Mouse (Mus musculus) inflammation-experienced regulatory T-cells (primary cell): Measurements from ENCODE around the gene Dhx58. TPM values are rescaled to one million over a fixed set of nuclear protein-coding genes. Genes with fewer than 3 reads are reported as not detected.

ENCODE experiments used
- polyA plus RNA-seq, 2 experiments: library from polyadenylated mRNA; unstranded; fragments of 100-300 nt; shearing (Covaris generic); gene quantifications; one replicate each; pipeline ENCODE4 v1.2.1; 2017

Gene Dhx58
- 10 to 100 TPM; 13.0 to 26.1 TPM for polyA plus RNA-seq

DNA sequence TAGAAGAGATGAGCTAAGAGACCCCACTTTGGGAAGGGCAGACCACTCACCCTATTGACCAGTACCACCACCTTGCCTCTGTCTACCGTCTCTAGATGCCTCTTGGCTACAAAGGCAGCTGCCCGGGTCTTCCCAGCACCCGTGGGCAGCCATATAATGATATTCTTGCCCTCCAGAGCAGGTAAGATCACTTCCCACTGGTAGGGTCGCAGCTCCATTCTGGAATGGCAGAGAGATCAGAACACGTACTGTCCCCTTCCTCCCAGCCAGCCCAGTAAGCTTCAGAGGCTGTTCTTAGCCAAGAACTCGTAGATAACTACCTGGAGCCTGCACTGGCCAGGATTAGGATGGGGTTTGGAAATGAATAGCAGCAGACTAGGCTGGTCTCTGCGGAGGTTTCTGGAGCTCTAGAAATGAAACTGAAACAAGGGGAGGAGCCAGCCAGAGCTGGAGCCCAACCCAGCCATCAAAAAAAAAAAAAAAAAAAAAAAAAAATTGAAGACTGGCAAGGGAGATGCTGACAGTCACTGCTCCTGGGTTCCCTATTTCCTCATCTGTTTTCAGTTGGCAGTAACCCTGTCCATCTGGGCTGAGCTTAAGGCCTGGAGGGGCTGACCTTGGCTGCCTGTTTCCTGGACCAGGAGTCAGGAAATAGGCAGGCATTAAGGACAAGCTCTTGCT is at the start of gene Dhx58:
Gene Dhx58, minus strand, starts transcription at position 421 of the 681 bp plus-strand sequence.

DNA sequence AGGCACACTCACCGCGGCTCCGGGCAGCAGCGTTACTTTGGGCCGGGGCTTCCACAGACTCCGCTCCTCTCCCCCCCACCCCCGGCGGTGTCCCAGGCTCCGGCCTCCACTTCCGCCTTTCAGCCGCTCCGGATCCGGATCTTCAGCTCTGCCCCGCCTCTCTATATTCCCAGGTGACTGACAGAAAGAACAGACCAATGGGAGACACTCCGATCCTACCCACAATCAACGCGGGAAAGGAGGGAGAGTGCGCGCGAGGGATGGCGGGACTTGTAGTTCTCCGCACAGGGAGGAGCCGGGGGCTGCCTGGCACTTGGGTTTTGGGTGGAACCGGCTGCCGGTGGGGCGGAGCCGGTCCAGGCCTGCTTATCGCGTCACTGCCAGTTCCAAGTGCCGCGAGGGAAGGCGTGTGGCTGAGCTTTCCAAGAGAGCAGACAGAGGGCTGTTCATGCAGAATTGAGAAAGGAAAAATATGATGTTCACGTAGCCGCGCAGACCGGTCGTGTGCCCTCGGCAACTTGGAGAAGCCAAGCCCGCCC is 34.1 kb upstream of the Dhx58 start, which contains the start of gene Rab5c:
Gene Rab5c, minus strand, starts transcription at position 150 of the 539 bp plus-strand sequence.

DNA sequence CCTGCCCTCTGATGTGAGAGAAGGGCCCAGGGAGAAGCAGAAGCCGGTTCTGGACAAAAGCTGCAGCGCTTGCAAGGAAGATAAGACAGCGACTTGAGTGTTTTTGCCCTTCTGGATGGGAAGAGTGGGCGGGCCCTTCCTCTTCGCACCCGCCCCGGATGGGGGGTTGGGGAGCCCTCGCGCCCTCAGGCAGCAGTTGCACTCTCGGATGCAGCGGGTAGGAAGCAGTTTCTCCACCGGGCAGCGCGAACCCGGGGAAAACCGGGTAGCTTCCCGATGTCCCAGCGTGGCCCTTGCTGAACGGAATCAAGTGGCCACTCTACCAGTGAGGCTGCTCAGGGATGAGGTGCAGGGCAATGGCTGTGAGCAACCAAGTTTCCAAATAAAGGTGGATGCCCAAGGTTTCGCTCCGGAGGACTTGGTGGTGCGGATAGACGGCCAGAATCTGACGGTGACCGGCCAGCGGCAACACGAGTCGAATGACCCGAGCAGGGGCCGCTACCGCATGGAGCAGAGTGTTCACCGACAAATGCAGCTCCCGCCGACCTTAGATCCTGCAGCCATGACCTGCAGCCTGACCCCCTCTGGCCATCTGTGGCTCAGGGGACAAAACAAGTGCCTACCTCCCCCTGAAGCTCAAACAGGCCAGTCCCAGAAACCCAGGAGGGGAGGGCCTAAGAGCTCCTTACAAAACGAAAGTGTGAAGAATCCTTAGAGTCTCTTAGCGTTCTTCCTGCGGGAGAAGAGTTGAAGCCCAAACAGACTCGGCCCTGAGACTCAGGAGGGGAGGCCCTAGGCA is 9.9 kb upstream of the Dhx58 start, which contains the start of gene Hspb9:
Gene Hspb9, plus strand, starts transcription at position 116 of the 799 bp plus-strand sequence.

DNA sequence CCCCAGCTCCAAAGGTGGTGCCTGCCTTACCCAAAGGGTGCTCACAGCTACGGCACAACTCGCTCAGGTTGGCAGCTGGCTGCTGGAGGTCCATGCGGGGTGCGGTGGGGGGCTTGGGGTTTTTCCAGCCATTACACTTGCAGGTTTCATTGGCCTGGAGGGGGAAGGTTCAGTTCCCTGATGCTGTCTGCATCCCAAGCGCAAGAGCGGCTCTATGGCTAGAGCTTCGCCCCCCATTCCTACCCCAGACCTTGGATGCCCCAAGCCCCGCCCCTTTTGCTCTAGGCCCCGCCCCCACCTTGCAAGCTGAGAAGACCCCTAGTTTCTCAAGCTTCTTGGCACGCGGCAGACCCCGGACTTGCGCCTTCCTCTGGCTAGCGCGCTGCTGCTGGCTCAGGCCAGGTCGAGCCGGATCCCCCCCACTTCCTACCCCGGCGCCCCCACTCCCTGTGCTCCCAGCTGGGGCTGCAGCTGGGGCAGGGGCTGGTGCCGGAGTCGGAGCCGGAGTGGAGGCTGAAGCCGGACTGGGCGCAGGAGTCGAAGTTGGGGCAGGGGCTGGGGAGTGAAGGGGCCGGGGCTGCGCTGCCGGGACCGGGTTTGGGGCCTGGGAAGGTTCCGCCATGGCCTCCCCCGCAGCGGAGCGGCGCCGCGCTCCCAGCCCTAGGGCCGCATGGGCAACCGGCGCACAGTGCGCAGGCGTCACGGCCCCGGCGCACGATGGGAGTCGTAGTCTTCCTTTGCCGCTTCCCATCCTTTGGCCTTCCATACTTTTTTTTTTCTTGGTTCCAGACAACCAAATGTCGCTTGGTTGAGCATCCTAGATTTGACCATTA is 7.9 kb upstream of the Dhx58 start, which contains the start of gene Kat2a:
Gene Kat2a, minus strand, starts transcription at position 683 of the 833 bp plus-strand sequence.

DNA sequence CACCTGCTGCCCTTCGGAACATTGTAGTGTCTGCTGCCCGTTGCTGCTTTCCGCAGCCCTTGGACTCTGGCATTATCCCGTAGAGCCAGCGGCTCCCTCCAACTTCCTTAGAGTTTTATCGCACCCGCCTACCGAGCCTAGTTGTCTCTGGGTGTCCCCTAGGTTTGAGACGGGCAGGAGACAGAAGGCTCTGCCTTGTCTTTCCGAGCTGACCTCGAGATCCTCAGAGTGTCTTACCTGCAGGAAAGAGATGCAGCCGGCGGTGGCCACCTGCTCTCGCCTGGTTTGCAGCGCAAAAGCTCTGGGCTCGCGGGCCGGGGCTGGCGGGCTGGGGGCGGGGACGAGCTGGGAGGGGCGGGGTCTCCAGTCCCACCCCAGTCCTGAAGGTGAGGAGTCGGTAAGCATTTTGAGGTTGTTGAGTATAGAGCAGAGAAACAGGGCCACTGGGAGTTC is 11.9 kb downstream of the Dhx58 start, which contains the start of gene Zfp385c:
Gene Zfp385c, minus strand, starts transcription at position 292 of the 453 bp plus-strand sequence.

Other genes with a start within 250 kb of the Dhx58 start
- 1 to 10 TPM; 4.0 to 6.3 TPM for gene Klhl11, start 231.5 kb downstream of the Dhx58 start, polyA plus RNA-seq
- gene Acly, start 176.3 kb downstream of the Dhx58 start, polyA plus RNA-seq, result 100 to 1,000 TPM; 128 to 142 TPM
- gene Ttc25, start 158.7 kb downstream of the Dhx58 start, polyA plus RNA-seq, result 1 to 10 TPM in 1 of 2 experiments, under 1 TPM in 1; 0.58 to 2.0 TPM
- gene Cnp, start 129.4 kb downstream of the Dhx58 start, polyA plus RNA-seq, result 100 to 1,000 TPM; 306 to 325 TPM
- 10 to 100 TPM; 25.2 to 36.7 TPM for gene Nkiras2, start 85.0 kb downstream of the Dhx58 start, polyA plus RNA-seq
- gene Dnajc7, start 84.1 kb downstream of the Dhx58 start, polyA plus RNA-seq, result 100 to 1,000 TPM; 552 to 587 TPM
- gene Zfp385c, start 11.8 kb downstream of the Dhx58 start, polyA plus RNA-seq, result 1 to 10 TPM in 1 of 2 experiments, under 1 TPM in 1; 0.24 to 1.2 TPM
- 10 to 100 TPM; 62.5 to 65.3 TPM for gene Kat2a, start 8.2 kb upstream of the Dhx58 start, polyA plus RNA-seq
- gene Hspb9, start 9.6 kb upstream of the Dhx58 start, polyA plus RNA-seq, result under 1 TPM; 0.58 to 0.80 TPM
- gene Rab5c, start 33.9 kb upstream of the Dhx58 start, polyA plus RNA-seq, result 10 to 100 TPM; 34.0 to 50.8 TPM
- gene Kcnh4, start 55.7 kb upstream of the Dhx58 start, polyA plus RNA-seq, result under 1 TPM; 0.61 to 0.86 TPM
- gene Hcrt, start 58.7 kb upstream of the Dhx58 start, polyA plus RNA-seq, result not detected
- gene Ghdc, start 66.7 kb upstream of the Dhx58 start, polyA plus RNA-seq, result 1 to 10 TPM; 5.0 to 6.5 TPM
- gene Stat5b, start 146.5 kb upstream of the Dhx58 start, polyA plus RNA-seq, result 100 to 1,000 TPM; 119 to 160 TPM
- 10 to 100 TPM; 67.9 to 84.1 TPM for gene Stat5a, start 155.1 kb upstream of the Dhx58 start, polyA plus RNA-seq
- 100 to 1,000 TPM; 233 to 234 TPM for gene Stat3, start 235.3 kb upstream of the Dhx58 start, polyA plus RNA-seq